Mouse (Mus musculus) adrenal gland, postnatal 36 days (tissue): ENCODE data around the gene Gm10130. TPM values are rescaled to one million over a fixed set of nuclear protein-coding genes. Genes with fewer than 3 reads are reported as not detected.
A peak's percentile ranks its signal among the peaks of the same experiment; 100 is the strongest.
"Not testable (repeated sequence)": the region's sequence is repeated elsewhere in the genome, so short reads cannot be mapped to it uniquely, and the experiment has no call there.

Source experiments
- DNase-seq, 2 experiments: peaks; one replicate each; pipeline ENCODE4 v3.0.0; 2021; ENCODE audit warnings: mixed read lengths in 1 of 2
- long read RNA-seq, 2 experiments: library from polyadenylated mRNA; stranded (forward); transcript quantifications; one replicate each; pipeline ENCODE4 v2.0.0; 2021; ENCODE audit warnings: borderline sequencing depth in 2 of 2
- total RNA-seq, 2 experiments: library from RNA; stranded (reverse); gene quantifications; 2 replicates each; pipeline ENCODE4 v1.2.3; 2021

Gm10130 gene
- 1 to 10 TPM; 3.2 to 3.8 TPM for total RNA-seq
- long read RNA-seq, experiment 1: 0 reads
- long read RNA-seq, experiment 2, partial matches to known transcripts: 0 of 1 reads
- long read RNA-seq, experiment 2, other reads (novel, unspliced or antisense): 1 of 1 reads

DNA sequence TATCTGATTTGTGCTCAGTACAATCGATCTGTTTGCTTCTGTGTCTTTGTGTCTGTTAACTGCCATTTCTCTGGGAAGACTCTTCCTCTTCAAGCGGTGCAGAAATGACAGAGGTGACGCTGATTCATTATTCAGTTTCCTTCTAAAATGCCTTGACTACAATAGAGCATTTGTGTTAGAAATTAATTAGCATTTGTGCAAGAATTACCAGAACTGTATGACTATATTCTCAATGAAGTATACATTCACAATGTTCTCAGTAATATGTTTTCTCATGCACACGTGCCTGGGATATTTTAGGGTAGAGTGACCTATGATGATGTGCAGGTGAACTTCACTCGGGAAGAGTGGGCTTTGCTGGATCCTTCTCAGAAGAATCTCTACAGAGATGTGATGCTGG, at the start of gene Gm10130:
Gene Gm10130, plus strand, starts transcription at position 301 of the 400 bp plus-strand sequence.
- DNase-seq: no peak

DNA sequence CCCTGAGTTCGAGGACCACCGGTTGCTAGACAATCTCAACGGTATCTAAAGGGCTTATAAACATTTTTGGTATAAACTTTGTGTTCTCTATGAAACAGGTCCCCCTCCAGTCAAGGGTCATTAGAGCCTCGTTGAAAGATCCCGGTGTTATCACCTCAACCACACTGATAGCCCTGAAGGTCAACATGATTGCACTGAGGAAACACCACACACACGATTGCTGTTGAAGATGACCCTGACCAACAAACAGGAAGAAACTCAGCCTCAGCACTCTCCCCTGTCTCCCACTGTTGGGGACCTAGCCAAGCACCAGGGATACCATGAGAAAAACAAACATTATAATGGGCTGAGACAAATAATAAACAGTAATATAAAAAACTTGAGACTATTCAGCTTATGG, 29.8 kb upstream of the Gm10130 start:
- DNase-seq: no peak

DNA sequence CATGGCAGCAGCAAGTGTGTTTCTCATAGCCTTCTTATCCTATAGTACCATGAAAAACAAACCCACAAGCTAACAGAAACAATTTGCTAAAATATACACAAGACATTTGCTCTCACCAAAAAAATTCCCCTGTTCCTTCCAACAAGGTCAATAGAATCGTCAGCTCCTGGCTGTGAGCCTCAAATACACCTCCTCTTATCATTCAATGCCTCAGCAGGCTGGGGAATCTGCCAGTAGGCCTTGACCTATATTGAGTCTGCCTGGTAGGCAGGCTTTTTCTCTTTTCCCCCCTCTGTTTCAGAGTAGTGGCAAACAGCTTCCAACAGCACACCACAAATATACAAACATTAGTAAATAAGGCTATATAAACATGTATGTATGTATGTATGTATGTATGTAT, 24.4 kb upstream of the Gm10130 start:
- DNase-seq: peak; percentile 72 to 77

DNA sequence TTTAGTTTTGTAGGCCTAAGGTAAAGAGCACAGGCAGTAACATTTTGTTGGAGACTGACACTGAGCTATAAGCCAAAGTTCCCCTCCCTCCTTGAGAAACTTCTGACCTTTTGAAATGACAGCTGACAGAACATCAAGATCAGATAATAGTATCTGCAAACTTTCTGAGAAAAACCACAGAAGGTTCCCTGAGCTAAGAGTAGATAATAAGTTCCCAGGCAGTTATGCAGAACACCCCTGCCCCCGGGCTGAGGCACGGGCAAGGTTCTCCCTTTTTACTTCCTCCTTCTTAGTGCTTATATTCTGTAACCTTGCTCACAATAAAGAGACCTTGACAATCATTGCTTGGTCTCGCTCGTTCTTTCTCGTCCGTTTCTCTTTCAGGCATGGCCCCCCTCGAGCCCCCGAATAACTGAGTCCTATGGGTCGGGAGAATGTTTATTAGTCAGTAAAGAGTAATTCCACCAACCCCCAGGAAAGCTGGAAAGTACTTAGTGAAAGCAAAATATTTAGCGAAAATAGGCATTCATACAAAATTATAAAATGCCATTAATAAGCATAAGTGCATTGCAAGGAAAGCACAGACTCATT, 16.2 kb upstream of the Gm10130 start:
- DNase-seq: no peak

DNA sequence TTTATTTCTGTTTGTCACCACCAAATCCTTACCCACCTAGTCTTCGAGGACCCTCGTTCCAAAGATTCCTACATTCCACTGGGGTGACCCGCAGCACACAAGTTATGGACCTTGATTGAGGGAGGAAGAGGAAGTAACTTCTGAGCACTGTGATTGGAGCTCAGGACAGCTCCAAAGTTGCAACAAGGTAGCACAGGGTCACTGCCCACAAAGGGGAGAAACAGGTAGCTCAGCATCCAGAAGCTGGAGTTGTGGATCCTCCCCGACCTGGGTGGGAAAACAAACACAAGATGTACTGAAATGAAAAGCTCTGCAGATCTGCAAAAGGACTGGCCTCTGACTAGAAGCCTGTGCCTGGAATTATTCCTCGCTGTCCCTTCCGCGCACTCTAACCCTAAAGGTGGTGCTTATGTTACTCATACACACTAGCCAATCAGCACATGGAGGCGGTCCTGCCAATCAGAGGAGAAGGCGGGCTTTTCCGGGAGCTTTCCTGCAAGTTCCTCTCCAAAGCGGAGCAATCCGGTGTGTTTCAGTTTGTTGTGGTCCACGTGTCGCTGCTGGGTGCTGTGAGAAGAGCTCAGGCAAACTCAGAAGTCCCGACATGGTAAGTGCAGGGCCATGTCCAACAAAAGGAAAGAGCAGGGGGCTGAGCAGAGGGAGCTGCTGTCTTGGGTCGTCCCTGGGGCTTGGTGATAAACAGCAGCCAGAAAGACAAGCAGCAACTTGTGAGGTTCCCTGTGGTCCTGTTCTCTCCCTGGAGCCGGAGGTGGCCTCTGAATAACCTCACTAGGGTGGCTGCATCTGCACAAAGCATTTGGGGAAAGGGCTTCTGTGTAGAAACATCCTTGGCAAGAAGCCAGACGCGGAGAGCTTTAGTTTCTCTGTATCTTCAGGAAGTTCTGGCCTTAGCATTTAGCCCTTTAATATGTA, 12.3 kb upstream of the Gm10130 start:
- peak; percentile 92 to 94 for DNase-seq

DNA sequence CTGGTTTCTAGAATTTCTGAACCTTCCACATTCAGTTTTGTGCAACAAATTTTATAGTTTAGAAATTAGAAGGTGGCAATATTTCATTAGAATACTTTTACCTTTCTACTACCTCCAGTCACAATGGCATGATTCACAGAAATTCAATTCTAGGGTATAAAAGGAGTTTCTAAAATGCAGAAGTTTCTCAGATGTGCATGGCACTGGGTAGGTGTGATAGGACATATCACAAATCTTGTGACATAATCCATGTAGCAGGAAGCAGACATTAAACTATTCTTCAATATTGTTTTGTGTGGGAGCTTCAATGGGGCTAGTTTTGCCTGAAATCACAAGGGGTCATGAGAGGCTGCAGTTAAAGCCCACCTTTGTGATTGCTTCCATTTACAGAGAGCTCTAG, 7.4 kb upstream of the Gm10130 start:
- no peak for DNase-seq

DNA sequence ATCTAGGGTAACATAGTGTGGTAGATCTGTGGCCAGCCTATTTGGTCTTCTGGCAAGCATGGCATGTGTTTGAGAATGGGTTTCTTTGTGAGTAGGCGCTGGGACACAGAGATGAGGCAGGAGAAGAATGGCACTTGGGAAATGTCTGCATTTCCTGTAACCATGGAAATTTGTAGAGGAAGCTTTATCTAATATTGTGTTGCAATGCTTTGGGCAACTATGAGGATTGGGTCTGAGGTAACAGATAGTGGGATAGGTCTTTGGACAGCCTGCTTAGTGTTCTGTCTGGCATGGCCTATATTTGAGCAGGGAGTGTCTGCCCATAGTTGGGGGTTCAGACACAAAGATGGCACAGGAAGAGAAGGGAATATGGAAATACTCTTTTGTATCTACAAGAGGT, 4.5 kb upstream of the Gm10130 start:
- DNase-seq: no peak

DNA sequence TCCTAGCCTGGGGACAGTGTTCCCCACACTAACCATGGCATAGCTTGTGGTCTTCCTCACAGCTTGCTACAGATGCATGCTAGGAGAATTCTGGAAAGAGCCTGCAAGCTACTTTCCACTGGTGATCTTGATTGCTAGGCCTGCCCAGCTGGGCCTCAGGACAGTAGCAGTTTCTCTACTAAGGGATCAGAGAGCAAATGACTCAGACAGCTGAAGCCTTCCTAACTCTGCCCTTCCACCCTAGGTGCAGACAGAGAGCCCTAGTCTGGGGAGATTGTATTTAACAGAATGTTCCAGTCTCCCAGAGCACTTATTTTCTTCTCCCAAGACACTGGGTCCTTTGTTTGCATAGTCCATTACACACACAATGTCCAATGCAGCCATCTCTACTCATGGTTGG, 33.6 kb downstream of the Gm10130 start:
- DNase-seq: not testable (repeated sequence)

DNA sequence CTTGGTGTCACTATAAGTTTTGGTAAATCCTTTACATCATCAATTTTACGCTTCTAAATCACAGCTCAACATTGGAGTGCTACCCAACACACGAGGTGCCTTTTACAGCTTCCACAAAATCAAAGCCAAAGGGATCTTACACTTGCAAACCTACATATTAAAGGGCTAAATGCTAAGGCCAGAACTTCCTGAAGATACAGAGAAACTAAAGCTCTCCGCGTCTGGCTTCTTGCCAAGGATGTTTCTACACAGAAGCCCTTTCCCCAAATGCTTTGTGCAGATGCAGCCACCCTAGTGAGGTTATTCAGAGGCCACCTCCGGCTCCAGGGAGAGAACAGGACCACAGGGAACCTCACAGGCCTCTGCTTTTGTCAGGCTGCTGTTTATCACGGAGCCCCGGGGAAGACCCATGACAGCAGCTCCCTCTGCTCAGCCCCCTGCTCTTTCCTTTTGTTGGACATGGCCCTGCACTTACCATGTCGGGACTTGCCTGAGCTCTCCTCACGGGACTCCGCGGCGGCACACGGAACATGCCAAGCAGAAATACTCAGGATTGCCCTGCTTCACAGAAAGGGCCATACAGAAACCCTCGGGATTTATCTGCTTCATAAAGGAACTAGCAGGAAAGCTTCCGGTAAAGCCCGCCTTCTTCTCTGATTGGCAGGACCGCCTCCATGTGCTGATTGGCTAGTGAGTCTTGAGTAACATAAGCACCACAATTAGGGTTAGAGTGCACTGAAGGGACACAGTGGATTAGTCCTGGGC, 38.8 kb downstream of the Gm10130 start, which contains the start of gene 3300002I08Rik:
Gene 3300002I08Rik, minus strand, starts transcription at position 653 of the 765 bp plus-strand sequence.
- peak; percentile 89 to 91 for DNase-seq

DNA sequence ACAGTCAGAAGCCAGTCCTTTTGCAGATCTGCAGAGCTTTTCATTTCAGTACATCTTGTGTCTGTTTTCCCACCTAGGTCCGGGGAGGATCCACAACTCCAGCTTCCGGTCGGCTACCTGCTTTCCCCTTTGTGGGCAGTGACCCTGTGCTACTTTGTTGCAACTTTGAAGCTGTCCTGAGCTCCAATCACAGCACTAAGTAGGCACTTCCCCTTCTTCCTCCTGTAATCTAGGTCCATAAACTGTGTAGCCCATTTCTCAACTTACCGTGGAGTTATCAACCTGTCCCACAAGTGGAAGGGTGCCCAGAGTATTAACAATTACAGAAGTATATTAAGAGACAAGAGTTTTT, 39.4 kb downstream of the Gm10130 start:
- no peak for DNase-seq

DNA sequence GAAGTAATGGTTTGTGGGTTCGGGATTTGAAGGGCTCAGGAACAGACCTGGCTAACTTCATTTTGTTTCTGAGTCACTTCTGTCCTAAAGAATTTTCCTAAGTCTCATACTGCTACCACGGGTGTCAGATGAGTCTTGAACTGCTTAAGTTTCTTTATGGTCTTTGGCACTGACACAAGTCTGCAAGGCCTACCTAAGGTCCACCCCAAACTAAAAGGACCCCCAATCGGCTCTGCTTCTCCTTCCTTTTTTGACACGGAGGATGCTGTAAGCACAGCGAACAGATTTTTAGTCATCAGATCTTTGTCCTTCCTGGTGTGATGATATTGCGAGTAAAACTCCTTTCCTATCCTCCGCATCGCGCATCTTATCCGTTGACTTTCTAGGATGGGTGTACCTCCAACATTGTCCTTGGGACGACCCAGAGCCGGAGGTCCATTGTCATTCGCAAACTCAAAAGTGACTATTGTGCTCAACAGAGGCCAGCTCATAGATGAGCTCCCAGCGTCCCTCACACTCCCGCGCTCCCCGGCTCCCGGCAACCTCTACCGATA, 62.1 kb downstream of the Gm10130 start:
- DNase-seq: not testable (repeated sequence)

DNA sequence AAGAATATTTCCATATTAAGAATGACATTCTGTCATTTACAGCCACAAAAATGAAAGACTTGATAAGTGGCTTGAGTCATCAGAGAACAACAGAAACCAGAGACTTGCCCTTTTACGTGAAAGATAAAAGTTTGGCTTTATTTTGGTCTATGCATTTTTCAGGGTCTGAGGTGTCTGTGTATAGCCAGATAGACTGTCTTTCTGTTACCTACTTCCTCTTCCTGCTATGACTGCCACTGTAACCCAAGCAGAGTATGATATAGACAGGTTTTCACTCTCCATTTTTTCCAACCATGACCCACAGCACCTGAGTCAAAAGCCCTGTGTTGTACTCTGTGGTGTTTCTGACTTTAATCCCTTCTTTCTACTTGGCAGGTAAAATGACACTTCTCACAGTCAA, 66.7 kb downstream of the Gm10130 start:
- DNase-seq: no peak

DNA sequence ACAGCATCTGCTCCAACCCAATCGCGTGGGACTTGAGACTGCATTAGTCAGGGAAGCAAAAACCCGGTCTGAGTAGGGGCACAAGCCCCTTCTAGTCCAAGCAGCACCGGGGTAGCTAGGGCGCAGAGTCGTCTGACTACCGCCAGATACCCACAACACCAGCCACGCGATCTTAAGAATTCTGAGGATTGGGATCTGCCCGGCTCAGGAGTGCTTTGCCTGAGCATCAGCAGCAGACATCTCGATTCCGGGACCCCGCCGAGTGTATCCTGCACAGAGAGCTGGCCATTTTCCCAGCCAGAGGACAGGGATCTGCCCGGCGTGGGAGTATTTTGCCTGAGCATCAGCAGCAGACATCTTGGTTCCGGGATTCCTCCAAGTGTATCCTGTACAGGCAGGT, 88.6 kb downstream of the Gm10130 start:
- not testable (repeated sequence) for DNase-seq

Other genes starting within 250 kb of the Gm10130 start
- 1 to 10 TPM; 6.6 to 7.1 TPM for gene Zfp120, start 187.0 kb upstream of the Gm10130 start, total RNA-seq
- gene Gm10770, start 144.0 kb upstream of the Gm10130 start, total RNA-seq: not detected
- gene Gm14139, start 141.9 kb upstream of the Gm10130 start, total RNA-seq: under 1 TPM; 0.53 to 0.95 TPM
- gene Zfp937, start 105.6 kb upstream of the Gm10130 start, total RNA-seq: 1 to 10 TPM; 6.3 to 7.0 TPM
- 1 to 10 TPM; 5.7 to 6.8 TPM for gene Gm21994, start 68.1 kb upstream of the Gm10130 start, total RNA-seq
- under 1 TPM; 0.30 to 0.40 TPM for gene Gm14124, start 66.2 kb upstream of the Gm10130 start, total RNA-seq
- 1 to 10 TPM; 4.4 to 5.7 TPM for gene 3300002I08Rik, start 39.1 kb downstream of the Gm10130 start, total RNA-seq
- 1 to 10 TPM; 4.9 to 6.5 TPM for gene Zfp442, start 127.8 kb downstream of the Gm10130 start, total RNA-seq
- gene Zfp345, start 161.4 kb downstream of the Gm10130 start, total RNA-seq: 1 to 10 TPM; 1.1 to 1.2 TPM
- not detected for gene Cst7, start 246.7 kb downstream of the Gm10130 start, total RNA-seq